Mouse (Mus musculus): ENCODE data around the gene Zfyve21. TPM values are rescaled to one million over a fixed set of nuclear protein-coding genes. Genes with fewer than 3 reads are reported as not detected.

Gene Zfyve21
- polyA plus RNA-seq, 1 experiment from 2014 or later: 70.7 TPM

DNA sequence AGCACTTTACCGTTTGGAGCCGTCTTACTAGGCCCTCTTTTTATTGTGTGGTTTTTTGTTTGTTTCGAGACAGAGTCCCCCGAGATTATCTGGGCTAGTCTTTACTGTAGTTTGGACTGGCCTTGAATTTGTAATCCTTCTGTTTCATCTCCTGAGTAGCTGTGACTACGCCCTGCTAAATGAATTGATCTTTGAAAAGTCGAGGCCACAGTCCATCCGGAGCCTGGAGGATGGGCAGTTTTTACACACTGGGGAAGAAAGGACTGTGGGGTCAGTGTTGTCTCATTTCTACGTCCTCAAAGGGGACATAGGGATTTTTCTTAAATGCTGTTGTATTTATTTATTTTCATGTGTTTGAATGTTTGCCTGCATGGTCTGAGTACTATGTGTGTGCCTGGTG, 4.0 kb downstream of the Zfyve21 start:
- H3K4me1 ChIP-seq (ENCODE audit: control insufficient read depth, insufficient read depth, low read length): peaks cover 6% of the 10 kb centered on the region
- no peaks in the 10 kb centered on the region for H3K9me3 ChIP-seq (replicated peaks; ENCODE audit: control insufficient read depth, low read length)
- no peak overlapping the region for H3K27ac ChIP-seq (replicated peaks; ENCODE audit: low read depth, low read length)
- no peak overlapping the region for H3K4me2 ChIP-seq (ENCODE audit: low read depth, low read length)
- H3K36me3 ChIP-seq (replicated peaks; ENCODE audit: control insufficient read depth, insufficient read depth, low read depth, low read length): no peaks in the 10 kb centered on the region; the same call in 1 of the 2 replicates
- ATAC-seq (replicated peaks; ENCODE audit: insufficient number of reproducible peaks, low FRiP score, low TSS enrichment, low read depth) (no peak), DNase-seq (ENCODE audit: low spot score) (no peak)
- H3K4me3 ChIP-seq (ENCODE audit: low read depth, low read length): no peak overlapping the region
- no peak overlapping the region for H3K9ac ChIP-seq (replicated peaks; ENCODE audit: low read length)
- WGBS: 90% methylated on average over 8 of the region's 8 CpGs
- no peaks in the 10 kb centered on the region for H3K27me3 ChIP-seq (ENCODE audit: control insufficient read depth, insufficient read depth, low read length)

DNA sequence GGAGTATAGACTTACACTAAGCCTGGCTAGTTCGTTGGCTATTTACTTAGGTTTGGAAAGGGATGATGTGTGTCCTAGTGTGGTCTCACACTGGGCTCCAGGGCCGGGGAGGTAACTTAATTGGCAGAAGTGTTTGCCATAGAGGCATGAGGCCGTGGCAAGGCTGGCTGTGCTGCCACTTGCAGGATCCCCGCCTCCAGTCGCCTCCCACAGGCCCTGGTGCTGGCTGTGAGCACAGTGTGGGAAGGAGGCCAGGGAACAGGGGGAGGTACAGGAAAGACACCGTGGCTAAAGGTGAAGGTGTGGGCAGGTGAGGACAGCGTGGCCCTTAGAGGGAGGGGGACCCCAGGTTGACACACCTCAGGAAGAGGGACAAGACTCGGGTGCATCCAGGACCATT, 6.0 kb downstream of the Zfyve21 start:
- no peak overlapping the region for H3K27ac ChIP-seq (replicated peaks; ENCODE audit: low read depth, low read length)
- WGBS: 81% methylated on average over 8 of the region's 8 CpGs
- no peaks in the 10 kb centered on the region for H3K27me3 ChIP-seq (ENCODE audit: control insufficient read depth, insufficient read depth, low read length)
- ATAC-seq (replicated peaks; ENCODE audit: insufficient number of reproducible peaks, low FRiP score, low TSS enrichment, low read depth) (no peak), DNase-seq (ENCODE audit: low spot score) (no peak)
- no peaks in the 10 kb centered on the region; the same call in 1 of the 2 replicates for H3K36me3 ChIP-seq (replicated peaks; ENCODE audit: control insufficient read depth, insufficient read depth, low read depth, low read length)
- H3K9ac ChIP-seq (replicated peaks; ENCODE audit: low read length): no peak overlapping the region
- no peaks in the 10 kb centered on the region for H3K9me3 ChIP-seq (replicated peaks; ENCODE audit: control insufficient read depth, low read length)
- H3K4me2 ChIP-seq (ENCODE audit: low read depth, low read length): no peak overlapping the region
- peaks cover 6% of the 10 kb centered on the region for H3K4me1 ChIP-seq (ENCODE audit: control insufficient read depth, insufficient read depth, low read length)
- no peak overlapping the region for H3K4me3 ChIP-seq (ENCODE audit: low read depth, low read length)

DNA sequence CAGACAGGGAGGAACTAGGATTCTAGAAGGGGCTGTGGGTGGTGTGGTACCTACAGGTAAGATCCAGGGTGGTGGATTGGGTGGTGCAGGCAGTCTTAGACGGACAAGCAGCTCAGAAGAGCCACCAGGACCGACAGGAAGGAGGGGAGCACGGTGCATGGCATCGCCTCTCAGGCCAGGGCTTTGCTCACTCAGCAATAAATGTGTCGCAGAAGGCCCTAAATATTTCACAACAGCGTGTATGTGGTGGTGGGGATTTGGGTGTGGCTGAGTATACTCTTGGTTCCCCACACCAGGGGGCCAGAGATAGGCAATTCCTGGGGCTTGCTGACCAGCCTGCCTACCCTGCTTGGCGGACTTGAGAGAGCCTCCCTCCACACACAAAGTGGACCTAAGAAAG, 6.7 kb downstream of the Zfyve21 start:
- H3K27me3 ChIP-seq (ENCODE audit: control insufficient read depth, insufficient read depth, low read length): no peaks in the 10 kb centered on the region
- ATAC-seq (replicated peaks; ENCODE audit: insufficient number of reproducible peaks, low FRiP score, low TSS enrichment, low read depth): no peak
- no peak overlapping the region for H3K27ac ChIP-seq (replicated peaks; ENCODE audit: low read depth, low read length)

GRCm38 (mm10) chr12:111821931-111822330, 8.0 kb downstream of the Zfyve21 start:
- H3K9ac ChIP-seq (replicated peaks; ENCODE audit: low read length): no peak overlapping the region
- no peak overlapping the region for H3K4me3 ChIP-seq (ENCODE audit: low read depth, low read length)
- no peak overlapping the region for H3K27ac ChIP-seq (replicated peaks; ENCODE audit: low read depth, low read length)
- no peaks in the 10 kb centered on the region for H3K27me3 ChIP-seq (ENCODE audit: control insufficient read depth, insufficient read depth, low read length)
- 73% methylated on average over 4 of the region's 4 CpGs for WGBS
- no peaks in the 10 kb centered on the region for H3K9me3 ChIP-seq (replicated peaks; ENCODE audit: control insufficient read depth, low read length)
- no peak overlapping the region for H3K4me2 ChIP-seq (ENCODE audit: low read depth, low read length)
- H3K4me1 ChIP-seq (ENCODE audit: control insufficient read depth, insufficient read depth, low read length): no peaks in the 10 kb centered on the region
- DNase-seq (ENCODE audit: low spot score) (no peak), ATAC-seq (replicated peaks; ENCODE audit: insufficient number of reproducible peaks, low FRiP score, low TSS enrichment, low read depth) (no peak)
- H3K36me3 ChIP-seq (replicated peaks; ENCODE audit: control insufficient read depth, insufficient read depth, low read depth, low read length): no peaks in the 10 kb centered on the region; the same call in none of the 2 replicates

More for the DNA sequence above, 6.7 kb downstream of the Zfyve21 start:
- 89% methylated on average over 7 of the region's 7 CpGs for WGBS
- Histone ChIP-seq H3K9me3 (replicated peaks; ENCODE audit: control insufficient read depth, low read length) (no peaks in the 10 kb centered on the region), H3K9ac (replicated peaks; ENCODE audit: low read length) (no peak overlapping the region), H3K4me3 (ENCODE audit: low read depth, low read length) (no peak overlapping the region), H3K4me2 (ENCODE audit: low read depth, low read length) (no peak overlapping the region), H3K4me1 (ENCODE audit: control insufficient read depth, insufficient read depth, low read length) (no peaks in the 10 kb centered on the region; the same call in 1 of the 2 replicates), H3K36me3 (replicated peaks; ENCODE audit: control insufficient read depth, insufficient read depth, low read depth, low read length) (no peaks in the 10 kb centered on the region; the same call in none of the 2 replicates)
- DNase-seq (ENCODE audit: low spot score): no peak

GRCm38 (mm10) chr12:111827556-111827955, 13.6 kb downstream of the Zfyve21 start:
- DNase-seq (ENCODE audit: low spot score) (no peak), ATAC-seq (replicated peaks; ENCODE audit: insufficient number of reproducible peaks, low FRiP score, low TSS enrichment, low read depth) (no peak)
- H3K27me3 ChIP-seq (ENCODE audit: control insufficient read depth, insufficient read depth, low read length): no peaks in the 10 kb centered on the region
- 93% methylated on average over 12 of the region's 12 CpGs for WGBS
- no peak overlapping the region for H3K27ac ChIP-seq (replicated peaks; ENCODE audit: low read depth, low read length)
- no peaks in the 10 kb centered on the region for H3K9me3 ChIP-seq (replicated peaks; ENCODE audit: control insufficient read depth, low read length)
- no peaks in the 10 kb centered on the region for H3K4me1 ChIP-seq (ENCODE audit: control insufficient read depth, insufficient read depth, low read length)
- no peak overlapping the region for H3K9ac ChIP-seq (replicated peaks; ENCODE audit: low read length)
- no peak overlapping the region for H3K4me2 ChIP-seq (ENCODE audit: low read depth, low read length)
- H3K4me3 ChIP-seq (ENCODE audit: low read depth, low read length): no peak overlapping the region
- H3K36me3 ChIP-seq (replicated peaks; ENCODE audit: control insufficient read depth, insufficient read depth, low read depth, low read length): peaks cover 3% of the 10 kb centered on the region

DNA sequence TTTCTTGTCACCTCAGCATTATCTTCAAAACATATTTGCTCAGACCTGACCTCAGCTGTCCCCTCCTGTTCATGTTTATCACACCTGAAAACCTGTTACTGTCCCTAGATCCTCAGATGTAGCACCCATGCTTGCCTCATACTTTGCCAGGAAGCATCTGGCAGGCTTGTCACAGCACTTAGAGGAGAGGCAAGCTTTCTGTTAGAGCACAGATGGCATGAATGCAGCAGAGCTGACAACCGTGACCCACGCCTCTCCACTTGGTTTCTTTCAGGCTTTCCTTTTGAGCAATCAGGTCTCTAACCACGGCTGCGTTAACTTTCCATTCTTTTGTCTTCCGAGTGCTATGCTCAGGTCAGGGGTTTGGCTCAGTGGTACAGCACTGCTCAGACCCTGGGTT, 15.5 kb downstream of the Zfyve21 start:
- H3K4me3 ChIP-seq (ENCODE audit: low read depth, low read length): no peak overlapping the region

DNA sequence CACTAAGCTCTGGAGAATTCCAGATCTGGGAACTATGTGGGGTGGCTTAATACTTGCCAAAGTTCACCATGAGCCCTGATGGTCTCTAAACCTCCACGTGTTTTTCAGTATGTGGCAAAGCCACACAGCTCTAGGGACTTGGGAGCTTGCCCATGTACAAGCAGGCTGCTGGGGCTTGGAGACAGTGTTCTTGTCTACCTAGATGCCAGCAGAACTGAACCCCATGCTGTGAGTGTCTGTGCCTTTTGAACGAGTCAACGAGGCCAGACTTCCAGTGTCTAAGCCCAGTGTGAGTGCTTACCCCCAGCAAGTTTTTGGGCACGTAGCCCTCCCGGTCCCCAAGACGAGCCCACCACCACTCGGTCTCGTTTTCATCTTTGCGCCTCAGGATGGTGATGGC, 16.0 kb downstream of the Zfyve21 start:
- Histone ChIP-seq H3K9me3 (replicated peaks; ENCODE audit: control insufficient read depth, low read length) (no peaks in the 10 kb centered on the region), H3K27ac (replicated peaks; ENCODE audit: low read depth, low read length) (no peak overlapping the region)

More for the DNA sequence above, 15.5 kb downstream of the Zfyve21 start:
- DNase-seq (ENCODE audit: low spot score) (no peak), ATAC-seq (replicated peaks; ENCODE audit: insufficient number of reproducible peaks, low FRiP score, low TSS enrichment, low read depth) (no peak)
- WGBS: 80% methylated on average over 5 of the region's 5 CpGs
- Histone ChIP-seq H3K27me3 (ENCODE audit: control insufficient read depth, insufficient read depth, low read length) (no peaks in the 10 kb centered on the region), H3K9ac (replicated peaks; ENCODE audit: low read length) (no peak overlapping the region), H3K36me3 (replicated peaks; ENCODE audit: control insufficient read depth, insufficient read depth, low read depth, low read length) (peaks cover 3% of the 10 kb centered on the region), H3K4me1 (ENCODE audit: control insufficient read depth, insufficient read depth, low read length) (no peaks in the 10 kb centered on the region), H3K4me2 (ENCODE audit: low read depth, low read length) (no peak overlapping the region), H3K9me3 (replicated peaks; ENCODE audit: control insufficient read depth, low read length) (no peaks in the 10 kb centered on the region), H3K27ac (replicated peaks; ENCODE audit: low read depth, low read length) (no peak overlapping the region)

DNA sequence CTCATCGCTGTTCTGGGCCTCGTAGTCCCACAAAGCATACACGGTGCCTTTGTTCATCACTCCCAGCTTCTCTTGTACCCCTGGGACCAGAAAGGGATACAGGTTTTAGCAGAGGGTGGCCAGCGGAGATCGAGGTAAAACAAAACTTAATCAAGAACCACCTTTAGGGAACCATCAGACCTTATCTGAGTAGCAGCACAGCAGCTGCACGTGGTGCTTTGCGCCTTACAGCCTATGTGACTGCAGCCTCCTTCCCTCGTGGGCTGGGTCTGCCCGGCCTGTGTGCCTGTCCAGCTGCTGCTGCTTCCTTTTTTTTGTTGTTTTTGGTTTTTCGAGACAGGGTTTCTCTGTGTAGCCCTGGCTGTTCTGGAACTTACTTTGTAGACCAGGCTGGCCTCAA, 16.4 kb downstream of the Zfyve21 start:
- Histone ChIP-seq H3K4me3 (ENCODE audit: low read depth, low read length) (no peak overlapping the region), H3K9me3 (replicated peaks; ENCODE audit: control insufficient read depth, low read length) (no peaks in the 10 kb centered on the region), H3K4me1 (ENCODE audit: control insufficient read depth, insufficient read depth, low read length) (no peaks in the 10 kb centered on the region), H3K36me3 (replicated peaks; ENCODE audit: control insufficient read depth, insufficient read depth, low read depth, low read length) (peaks cover 3% of the 10 kb centered on the region), H3K27me3 (ENCODE audit: control insufficient read depth, insufficient read depth, low read length) (no peaks in the 10 kb centered on the region), H3K27ac (replicated peaks; ENCODE audit: low read depth, low read length) (no peak overlapping the region), H3K9ac (replicated peaks; ENCODE audit: low read length) (no peak overlapping the region), H3K4me2 (ENCODE audit: low read depth, low read length) (no peak overlapping the region)
- DNase-seq (ENCODE audit: low spot score) (no peak), ATAC-seq (replicated peaks; ENCODE audit: insufficient number of reproducible peaks, low FRiP score, low TSS enrichment, low read depth) (no peak)
- WGBS: 88% methylated on average over 10 of the region's 10 CpGs

More for the DNA sequence above, 16.0 kb downstream of the Zfyve21 start:
- WGBS: 91% methylated on average over 9 of the region's 9 CpGs
- DNase-seq (ENCODE audit: low spot score) (no peak), ATAC-seq (replicated peaks; ENCODE audit: insufficient number of reproducible peaks, low FRiP score, low TSS enrichment, low read depth) (no peak)
- Histone ChIP-seq H3K4me2 (ENCODE audit: low read depth, low read length) (no peak overlapping the region), H3K4me1 (ENCODE audit: control insufficient read depth, insufficient read depth, low read length) (no peaks in the 10 kb centered on the region), H3K4me3 (ENCODE audit: low read depth, low read length) (no peak overlapping the region), H3K27me3 (ENCODE audit: control insufficient read depth, insufficient read depth, low read length) (no peaks in the 10 kb centered on the region), H3K9ac (replicated peaks; ENCODE audit: low read length) (no peak overlapping the region), H3K36me3 (replicated peaks; ENCODE audit: control insufficient read depth, insufficient read depth, low read depth, low read length) (peaks cover 3% of the 10 kb centered on the region)
